Mouse (Mus musculus) embryonic facial prominence, embryonic 13.5 days (tissue): Measurements from ENCODE around the gene AW146154. TPM values are rescaled to one million over a fixed set of nuclear protein-coding genes. Genes with fewer than 3 reads are reported as not detected.
"Not testable (repeated sequence)": the region's sequence is repeated elsewhere in the genome, so short reads cannot be mapped to it uniquely, and the experiment has no call there.

Source experiments
- ATAC-seq: fragments of 200-750 bp; cut with Nextera tagmentation; 2 replicates; pipeline ENCODE4 v1.8.0; 2017; ENCODE audit warnings: low read depth; ENCODE audit not compliant: insufficient number of reproducible peaks, insufficient read depth, low FRiP score, low TSS enrichment
- H3K27ac ChIP-seq: fragments of 300-500 bp; sonication (generic); 2 replicates; pipeline ENCODE4 v1.5.1; 2015; ENCODE audit warnings: moderate library complexity, mild to moderate bottlenecking, inconsistent platforms
- H3K27me3 ChIP-seq: fragments of 300-500 bp; sonication (generic); 2 replicates; pipeline ENCODE4 v1.6.1; 2015; ENCODE audit warnings: mild to moderate bottlenecking, inconsistent platforms
- H3K36me3 ChIP-seq: fragments of 300-500 bp; sonication (generic); 2 replicates; pipeline ENCODE4 v1.6.1; 2015; ENCODE audit warnings: mild to moderate bottlenecking, inconsistent platforms
- H3K4me1 ChIP-seq: fragments of 300-500 bp; sonication (generic); 2 replicates; pipeline ENCODE4 v1.6.1; 2015; ENCODE audit warnings: inconsistent platforms
- H3K4me2 ChIP-seq: fragments of 300-500 bp; sonication (generic); 2 replicates; pipeline ENCODE4 v1.6.1; 2015; ENCODE audit warnings: moderate library complexity, mild to moderate bottlenecking, inconsistent platforms
- H3K4me3 ChIP-seq: fragments of 300-500 bp; sonication (generic); 2 replicates; pipeline ENCODE4 v1.5.1; 2015; ENCODE audit warnings: mild to moderate bottlenecking, inconsistent platforms
- H3K9ac ChIP-seq: fragments of 300-500 bp; sonication (generic); 2 replicates; pipeline ENCODE4 v1.6.1; 2015; ENCODE audit warnings: mild to moderate bottlenecking, inconsistent platforms
- H3K9me3 ChIP-seq: fragments of 300-500 bp; sonication (generic); 2 replicates; pipeline ENCODE4 v1.6.1; 2016; ENCODE audit warnings: inconsistent platforms
- WGBS: fragments of 180-500 bp; shearing (Covaris S2); methylation state at CpG from one replicate; pipeline ENCODE4 v1.1.7; 2015; ENCODE audit warnings: mixed read lengths; 5-methylcytosine and 5-hydroxymethylcytosine counted together
- polyA plus RNA-seq: library from polyadenylated mRNA; unstranded; fragments of >200 nt; fragmentation: Nextera tagmentation; extraction: Ambion mirVana; gene quantifications from 2 replicates; pipeline ENCODE4 v1.2.1, GENCODE M21; 2015

The AW146154 gene
- 10.7 and 14.5 TPM in 2 replicates for polyA plus RNA-seq

DNA sequence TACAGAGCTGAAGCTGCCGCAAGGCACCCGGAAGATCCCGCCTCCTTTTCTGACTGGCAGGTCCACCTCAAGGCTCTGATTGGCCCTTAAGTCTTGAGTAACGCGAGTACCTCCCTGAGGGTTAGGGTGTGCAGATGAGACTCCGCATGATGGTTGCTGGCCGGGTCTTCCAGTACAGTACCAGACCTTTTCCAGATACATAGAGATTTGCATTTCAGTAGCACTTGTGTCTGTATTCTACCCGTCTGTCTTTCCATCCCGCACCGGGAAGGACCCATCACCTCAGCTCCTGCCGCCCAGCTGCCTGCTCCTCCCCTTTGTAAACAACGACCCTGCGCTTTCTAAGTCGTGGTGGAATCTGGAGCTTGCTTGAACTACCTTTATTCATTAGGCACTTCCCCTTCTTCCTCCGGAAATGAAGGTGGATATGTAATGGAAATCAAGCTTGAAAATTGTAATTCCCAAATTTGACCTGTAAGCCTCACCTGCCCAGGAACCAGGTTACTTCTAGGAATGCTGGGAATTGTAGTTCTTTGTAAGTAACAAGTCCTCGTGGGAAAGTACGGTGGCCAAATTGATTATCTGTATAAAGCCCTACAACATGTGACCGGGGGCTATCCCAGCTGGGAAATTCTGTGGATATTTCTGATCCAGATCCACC, at the start of gene AW146154, which contains the start of gene Gm20449:
AW146154 (minus strand) TSS at position 502 of the 661 bp plus-strand sequence.
Gm20449 (minus strand) TSS at position 29 of the 661 bp plus-strand sequence.
- peak within 1 kb of the TSS; percentile 81 for H3K4me2 ChIP-seq
- peak within 1 kb of the TSS; percentile 55; the same call in 1 of the 2 replicates for H3K27ac ChIP-seq
- peak; percentile 94 for ATAC-seq
- peaks cover 8% of the 10 kb centered on the region for H3K9me3 ChIP-seq
- peak within 1 kb of the TSS; percentile 61 for H3K4me3 ChIP-seq
- H3K4me1 ChIP-seq: no peaks in the 10 kb centered on the region
- peak within 1 kb of the TSS; percentile 79 for H3K9ac ChIP-seq
- peaks cover 10% of the 10 kb centered on the region for H3K36me3 ChIP-seq
- 1% methylated on average over 18 of the region's 18 CpGs for WGBS
- no peaks in the 10 kb centered on the region for H3K27me3 ChIP-seq

DNA sequence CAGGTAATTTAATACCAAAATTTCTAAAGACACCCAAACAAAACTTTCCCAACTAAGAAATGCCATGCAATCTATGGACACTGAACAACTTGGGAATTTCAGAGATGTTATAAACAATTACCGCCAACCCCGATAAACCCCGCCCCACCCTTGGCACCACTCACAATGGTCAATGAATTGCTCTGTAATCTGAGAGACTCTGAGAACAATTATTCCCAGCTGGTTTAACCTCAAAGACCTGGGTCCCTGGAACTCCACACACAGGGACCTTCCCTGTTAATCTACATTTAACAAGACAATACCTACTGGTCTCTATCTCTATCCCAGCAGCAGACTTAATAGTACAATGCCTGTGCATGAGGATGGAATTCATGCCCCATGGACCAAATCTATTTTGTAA, 13.0 kb upstream of the AW146154 start:
- peaks cover 8% of the 10 kb centered on the region; the same call in 1 of the 2 replicates for H3K9me3 ChIP-seq
- H3K4me1 ChIP-seq: no peaks in the 10 kb centered on the region
- 92% methylated on average over 3 of the region's 3 CpGs for WGBS
- no peaks in the 10 kb centered on the region for H3K27me3 ChIP-seq
- H3K36me3 ChIP-seq: no peaks in the 10 kb centered on the region
- no peak overlapping the region for H3K4me3 ChIP-seq
- H3K9ac ChIP-seq: no peak overlapping the region
- ATAC-seq: no peak
- H3K4me2 ChIP-seq: no peak overlapping the region
- H3K27ac ChIP-seq: no peak overlapping the region

DNA sequence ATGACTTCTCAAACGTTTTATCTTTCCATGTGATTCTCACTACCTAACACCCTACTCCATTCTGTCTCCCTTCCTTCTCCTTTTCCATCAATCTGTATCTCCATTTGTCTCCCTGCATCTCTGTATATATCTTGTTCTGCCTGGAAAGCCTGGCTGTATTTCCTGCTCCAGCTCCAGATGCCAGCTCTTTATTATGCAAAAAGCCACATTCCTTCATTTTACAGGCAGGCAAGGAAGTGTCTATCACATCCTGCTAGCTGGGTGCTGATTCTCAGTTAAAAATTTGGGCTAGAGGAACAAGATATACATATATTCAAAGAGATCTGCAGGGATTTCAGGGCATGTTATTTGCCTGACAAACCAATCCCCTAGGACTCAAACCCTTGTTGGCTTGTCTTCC, 12.5 kb upstream of the AW146154 start:
- Histone ChIP-seq H3K27me3 (no peaks in the 10 kb centered on the region), H3K4me2 (no peak overlapping the region), H3K9ac (no peak overlapping the region), H3K27ac (no peak overlapping the region), H3K9me3 (peaks cover 12% of the 10 kb centered on the region), H3K4me1 (no peaks in the 10 kb centered on the region), H3K4me3 (no peak overlapping the region), H3K36me3 (no peaks in the 10 kb centered on the region)
- no peak for ATAC-seq
- 16% methylated on average over 1 of the region's 1 CpGs for WGBS

DNA sequence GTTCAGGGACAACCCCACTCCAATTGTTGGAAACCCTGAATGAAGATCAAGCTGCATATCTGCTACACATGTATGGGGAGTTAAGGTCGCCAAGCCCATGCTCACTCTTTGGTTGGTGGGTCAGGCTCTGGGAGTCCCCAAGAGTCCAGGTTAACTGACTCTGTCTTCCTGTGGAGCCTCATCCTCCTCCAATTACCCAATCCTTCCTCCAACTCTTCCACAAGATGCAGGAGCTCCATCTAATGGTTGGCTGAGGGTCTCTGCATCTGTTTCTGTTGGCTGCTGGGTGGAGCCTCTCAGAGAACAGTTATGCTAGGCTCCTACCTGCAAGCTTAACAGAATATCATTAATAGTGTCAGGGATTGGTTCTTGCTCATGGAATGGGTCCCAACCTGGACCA, 2.7 kb upstream of the AW146154 start:
- Histone ChIP-seq H3K9me3 (peaks cover 5% of the 10 kb centered on the region), H3K27me3 (no peaks in the 10 kb centered on the region), H3K27ac (no peak overlapping the region), H3K9ac (no peak overlapping the region), H3K4me2 (no peak overlapping the region), H3K36me3 (no peaks in the 10 kb centered on the region), H3K4me1 (no peaks in the 10 kb centered on the region), H3K4me3 (no peak overlapping the region)
- no peak for ATAC-seq
- 47% methylated on average over 1 of the region's 1 CpGs for WGBS

DNA sequence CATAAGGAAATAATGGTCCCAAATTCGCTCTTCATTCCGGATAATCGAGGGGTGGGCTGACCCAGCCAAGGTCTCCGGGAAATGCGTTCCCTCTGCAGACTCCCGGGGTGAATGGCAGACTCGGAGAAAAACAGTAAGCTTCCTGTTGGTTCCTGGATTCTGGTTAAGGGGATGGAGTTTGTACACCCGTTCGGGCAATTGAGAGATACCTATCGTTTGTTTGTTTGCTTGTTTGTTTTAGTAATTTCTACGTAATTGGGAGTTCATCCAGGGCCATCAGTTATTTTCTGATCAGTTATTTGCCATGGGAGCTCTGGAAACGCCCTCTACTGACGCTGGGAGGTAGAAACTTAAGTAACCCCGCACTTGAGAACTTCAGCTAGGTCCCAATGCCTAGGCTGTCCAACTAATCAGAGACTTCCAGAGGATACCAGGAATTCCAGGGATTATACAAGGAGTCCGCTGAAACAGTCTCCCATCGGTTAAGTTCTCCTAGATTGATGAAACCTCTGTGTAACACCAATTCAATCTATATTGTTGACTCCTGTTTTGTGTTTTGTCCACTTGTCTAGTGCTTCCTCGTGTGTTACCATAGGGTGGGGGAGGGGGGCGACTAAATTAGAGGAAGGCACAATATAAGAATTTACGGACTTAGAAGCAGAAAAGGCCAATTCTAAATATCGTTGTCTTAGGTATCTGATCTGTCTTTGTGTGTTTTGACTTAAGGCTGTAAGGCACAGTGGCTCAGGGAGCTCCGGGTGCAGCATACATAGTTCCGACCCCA, 653 bp upstream of the AW146154 start:
- peak overlapping the region; percentile 79 for H3K9ac ChIP-seq
- WGBS: 19% methylated on average over 22 of the region's 22 CpGs
- no peak overlapping the region for H3K27ac ChIP-seq

DNA sequence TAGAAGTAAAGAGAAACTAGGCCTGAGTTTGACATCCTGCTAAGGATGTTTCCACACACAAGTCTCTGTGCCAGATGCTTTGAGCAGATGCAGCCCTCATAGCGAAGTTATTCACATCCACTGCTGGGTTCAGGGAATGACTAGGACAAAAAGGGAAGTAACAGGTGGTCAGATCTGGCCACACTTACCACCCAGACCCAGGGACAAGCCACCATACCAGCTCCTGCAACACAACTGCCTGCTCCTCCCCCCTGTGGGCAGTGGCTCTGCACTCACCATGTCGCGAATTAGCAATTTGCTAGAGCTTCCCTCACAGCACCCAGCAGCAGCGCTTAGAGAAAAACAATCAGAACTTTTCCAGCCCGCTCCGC, 687 bp downstream of the AW146154 start:
- H3K9ac ChIP-seq: peak overlapping the region; percentile 79
- peaks cover 13% of the 10 kb centered on the region for H3K9me3 ChIP-seq
- H3K4me2 ChIP-seq: peak overlapping the region; percentile 81
- not testable (repeated sequence) for H3K4me1 ChIP-seq, H3K27me3 ChIP-seq, ATAC-seq
- peaks cover 15% of the 10 kb centered on the region for H3K36me3 ChIP-seq
- peak overlapping the region; percentile 61 for H3K4me3 ChIP-seq
- peak overlapping the region; percentile 55; the same call in 1 of the 2 replicates for H3K27ac ChIP-seq
- under 1% methylated on average over 6 of the region's 6 CpGs for WGBS

More for the DNA sequence above, 653 bp upstream of the AW146154 start:
- ATAC-seq: no peak
- Histone ChIP-seq H3K36me3 (peaks cover 2% of the 10 kb centered on the region), H3K27me3 (no peaks in the 10 kb centered on the region), H3K4me3 (peak overlapping the region; percentile 61), H3K9me3 (no peaks in the 10 kb centered on the region), H3K4me2 (peak overlapping the region; percentile 81), H3K4me1 (no peaks in the 10 kb centered on the region)

DNA sequence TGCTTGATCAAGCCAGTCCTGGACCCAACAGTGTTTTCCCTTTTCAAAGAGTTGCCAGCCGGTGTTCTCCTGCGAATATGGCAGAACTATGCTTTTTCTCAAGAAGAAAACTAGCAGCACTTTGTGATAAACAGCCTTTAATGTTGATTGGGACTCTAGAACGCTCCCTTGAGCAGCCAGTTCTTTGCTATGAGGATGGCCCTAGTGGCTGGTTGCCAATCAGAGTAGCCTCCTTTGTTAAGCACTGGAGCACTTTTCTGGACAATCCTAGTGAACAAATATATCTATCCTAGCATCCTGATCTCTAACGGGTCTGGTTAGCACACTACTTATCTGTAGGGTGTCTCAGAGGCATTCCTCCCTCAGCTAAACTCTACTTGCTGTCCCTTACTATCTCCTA, 1.2 kb downstream of the AW146154 start:
- not testable (repeated sequence) for H3K9ac ChIP-seq, ATAC-seq, H3K4me1 ChIP-seq, H3K27me3 ChIP-seq, H3K27ac ChIP-seq
- H3K4me3 ChIP-seq: peak overlapping the region; percentile 61
- 79% methylated on average over 4 of the region's 4 CpGs for WGBS
- H3K36me3 ChIP-seq: peaks cover 16% of the 10 kb centered on the region
- peak overlapping the region; percentile 81 for H3K4me2 ChIP-seq
- H3K9me3 ChIP-seq: peaks cover 14% of the 10 kb centered on the region

DNA sequence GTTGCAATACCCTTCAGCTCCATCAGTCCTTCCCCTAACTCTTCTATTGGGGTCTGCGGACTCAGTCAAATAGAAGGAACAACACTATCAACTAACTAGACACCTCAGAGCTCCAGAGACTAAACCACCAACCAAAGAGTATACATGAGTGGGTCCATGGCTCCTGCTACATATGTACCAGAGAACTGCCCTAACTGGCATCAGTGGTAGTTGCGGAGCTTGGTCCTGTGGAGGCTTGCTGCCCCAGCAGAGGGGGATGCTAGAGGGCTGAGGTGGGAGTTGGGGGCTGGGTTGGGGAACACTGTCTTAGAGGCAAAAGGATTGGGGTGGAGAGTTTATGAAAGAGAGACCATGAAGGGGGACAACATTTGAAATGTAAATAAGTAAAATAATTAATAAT, 1.8 kb downstream of the AW146154 start:
- no peak overlapping the region for H3K9ac ChIP-seq
- no peak overlapping the region for H3K4me3 ChIP-seq
- 97% methylated on average over 2 of the region's 2 CpGs for WGBS
- peaks cover 14% of the 10 kb centered on the region for H3K9me3 ChIP-seq
- no peak for ATAC-seq
- no peaks in the 10 kb centered on the region for H3K27me3 ChIP-seq
- no peaks in the 10 kb centered on the region for H3K4me1 ChIP-seq
- H3K36me3 ChIP-seq: peaks cover 16% of the 10 kb centered on the region
- no peak overlapping the region for H3K27ac ChIP-seq
- H3K4me2 ChIP-seq: no peak overlapping the region

DNA sequence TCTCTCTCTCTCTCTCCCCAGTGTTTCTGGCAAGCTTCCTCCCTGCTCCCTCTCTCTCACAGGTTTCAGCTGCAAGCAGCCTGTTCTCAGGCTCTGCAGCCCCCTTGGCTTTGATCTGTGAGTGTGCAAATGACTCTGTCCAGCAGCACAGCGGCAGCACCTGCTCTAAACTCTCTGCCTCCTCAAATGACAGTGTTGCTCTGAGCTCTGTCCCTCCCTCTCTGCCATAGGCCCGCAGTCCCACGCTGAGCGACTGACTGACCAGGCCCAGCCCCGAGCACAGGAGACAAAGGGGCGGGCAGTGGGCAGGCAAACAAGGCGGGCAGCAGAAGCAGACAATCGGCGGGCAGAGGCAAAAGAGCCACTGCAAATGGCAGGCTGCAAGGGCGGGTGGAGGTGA, 47.8 kb downstream of the AW146154 start:
- ATAC-seq: no peak
- Histone ChIP-seq H3K4me3 (no peak overlapping the region), H3K36me3 (no peaks in the 10 kb centered on the region), H3K4me2 (no peak overlapping the region), H3K9me3 (peaks cover 4% of the 10 kb centered on the region; the same call in 1 of the 2 replicates), H3K27ac (no peak overlapping the region), H3K4me1 (no peaks in the 10 kb centered on the region), H3K27me3 (no peaks in the 10 kb centered on the region), H3K9ac (no peak overlapping the region)
- 10% methylated on average over 10 of the region's 10 CpGs for WGBS

DNA sequence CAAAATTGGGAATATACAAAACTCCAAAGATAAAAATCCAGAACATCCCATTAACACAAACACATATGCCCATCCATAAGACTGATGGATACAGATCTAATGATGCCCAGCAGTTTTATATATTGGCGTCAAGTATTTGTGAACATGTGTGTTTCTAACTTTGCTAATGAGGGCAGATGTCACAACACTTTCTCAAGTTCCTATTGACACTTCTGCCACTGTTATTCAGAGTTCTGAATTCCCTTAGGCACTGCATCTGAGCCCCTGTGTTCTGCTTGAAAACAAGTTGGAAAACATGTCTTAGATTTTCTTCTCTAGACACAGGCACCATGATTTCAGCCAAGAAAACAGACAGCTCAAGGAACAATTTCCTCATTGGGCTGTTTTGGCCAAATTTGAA, 51.1 kb downstream of the AW146154 start, which contains the start of gene Vmn2r57:
Vmn2r57 (minus strand) TSS at position 101 of the 400 bp plus-strand sequence.
- H3K9me3 ChIP-seq, H3K4me2 ChIP-seq, H3K4me3 ChIP-seq, H3K4me1 ChIP-seq, ATAC-seq, H3K27me3 ChIP-seq, H3K9ac ChIP-seq, H3K36me3 ChIP-seq, H3K27ac ChIP-seq: not testable (repeated sequence)
- 74% methylated on average over 1 of the region's 1 CpGs for WGBS
